Mouse (Mus musculus): Measurements from ENCODE around the gene BC037034. TPM values are rescaled to one million over a fixed set of nuclear protein-coding genes. Genes with fewer than 3 reads are reported as not detected.

BC037034 gene
- total and polyA plus RNA-seq, 3 experiments: 4.5 to 15.4 (median 11.2) TPM

DNA sequence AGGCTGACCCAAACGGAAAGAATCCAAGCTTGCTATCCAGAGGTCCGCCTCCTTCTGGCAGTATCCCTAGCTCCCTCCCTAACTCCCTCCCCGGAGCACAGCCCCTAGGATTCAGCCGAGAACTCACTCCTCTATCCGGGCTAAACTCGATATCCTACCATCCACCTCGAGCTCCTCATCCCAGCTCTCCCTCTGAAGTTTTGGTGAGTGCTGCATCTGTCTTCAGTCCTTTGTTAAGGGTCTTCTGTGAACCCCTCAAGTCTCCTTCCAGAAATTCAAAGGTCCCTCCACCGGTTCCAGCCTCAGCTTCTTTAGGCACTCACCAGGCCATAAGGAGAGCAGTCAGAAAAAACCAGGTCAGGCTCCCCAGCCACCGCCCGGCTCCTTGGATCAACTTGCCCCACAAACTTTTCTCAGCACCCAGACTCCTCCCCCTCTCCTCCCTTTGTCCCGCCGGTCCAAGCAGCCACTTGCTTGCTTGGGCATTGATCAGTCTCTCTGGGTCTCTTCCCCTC lies 8.6 kb upstream of the BC037034 start, which contains the start of gene Gal3st4:
Gal3st4 (minus strand) TSS at position 432 of the 515 bp plus-strand sequence.
- in situ Hi-C loops (cut with MboI; ENCODE audit: low pct_ligation_motif_present, low pct_unique_long_range_greater_than_20kb, low sequenced_read_pairs): no loop called here

GRCm38 (mm10) chr5:138271232-138271631 lies 7.4 kb upstream of the BC037034 start:
- dilution Hi-C loops (cut with MboI; ENCODE audit: extremely low pct_ligation_motif_present, extremely low pct_unique_long_range_greater_than_20kb, low sequenced_read_pairs): no loop called here
- Histone ChIP-seq H3K27me3 (replicated peaks) (peaks cover 27% of the 10 kb centered on the region), H3K9ac (ENCODE audit: insufficient read depth, low read depth) (no peak overlapping the region), H3K36me3 (replicated peaks in 1 of 2; ENCODE audit: control insufficient read depth in 1 of 2, insufficient read depth in 1 of 2, low read length in 1 of 2) (peaks cover 0 to 17% of the 10 kb centered on the region in 2 experiments), H3K27ac (ENCODE audit: insufficient read depth, low read depth) (no peak overlapping the region), H3K9me3 (replicated peaks; ENCODE audit: low read length) (no peaks in the 10 kb centered on the region), H3K79me2 (replicated peaks; ENCODE audit: control insufficient read depth, extremely low read depth, insufficient read depth, poor library complexity, severe bottlenecking) (no peaks in the 10 kb centered on the region), H3K4me2 (ENCODE audit: insufficient read depth, low read depth, poor library complexity, severe bottlenecking) (no peak overlapping the region), H3K4me1 (ENCODE audit: control insufficient read depth in 1 of 2, insufficient read depth in 2 of 2) (peaks cover 0 to 5% of the 10 kb centered on the region in 2 experiments; a peak in 2 of 4 replicates), H3K4me3 (replicated peaks in 1 of 3; ENCODE audit: low read depth in 2 of 3, low read length in 2 of 3, poor library complexity in 1 of 3) (no peak overlapping the region)
- DNase-seq (ENCODE audit: extremely low read depth): no peak
- in situ Hi-C loops (cut with MboI; ENCODE audit: low pct_ligation_motif_present, low pct_unique_long_range_greater_than_20kb, low sequenced_read_pairs): no loop called here
- TF ChIP-seq KAT2A (IDR thresholded peaks at IDR 0.05; ENCODE audit: insufficient replicate concordance, low read length) (no peak), MEF2A (IDR thresholded peaks at IDR 0.05; ENCODE audit: borderline replicate concordance, low read depth, low read length) (no peak), JUN (IDR thresholded peaks at IDR 0.05; ENCODE audit: insufficient read depth, low read depth, low read length) (no peak), ETS1 (conservative IDR thresholded peaks at IDR 0.05; ENCODE audit: low read depth, low read length) (no peak), MAX (IDR thresholded peaks at IDR 0.05; ENCODE audit: low read length) (no peak), USF1 (IDR thresholded peaks at IDR 0.05; ENCODE audit: low read depth, low read length) (no peak), CTCF (conservative IDR thresholded peaks at IDR 0.05 in 1 of 2, IDR thresholded peaks at IDR 0.05 in 1 of 2; ENCODE audit: low read depth in 2 of 2, low read length in 2 of 2) (no peak), SMC3 (IDR thresholded peaks at IDR 0.05; ENCODE audit: low read depth, low read length) (no peak), MAZ (IDR thresholded peaks at IDR 0.05; ENCODE audit: low read depth, low read length) (no peak), EP300 (IDR thresholded peaks at IDR 0.05; ENCODE audit: low read length) (no peak), HCFC1 (IDR thresholded peaks at IDR 0.05; ENCODE audit: low read depth, low read length) (no peak), NRF1 (IDR thresholded peaks at IDR 0.05; ENCODE audit: low read depth, low read length) (no peak), USF2 (conservative IDR thresholded peaks at IDR 0.05; ENCODE audit: low read depth, low read length) (no peak), ELF1 (IDR thresholded peaks at IDR 0.05; ENCODE audit: low read depth, low read length) (no peak), CHD2 (IDR thresholded peaks at IDR 0.05; ENCODE audit: low read length) (no peak), POLR2AphosphoS2 (IDR thresholded peaks at IDR 0.05; ENCODE audit: low read depth, low read length) (no peak), MAFK (IDR thresholded peaks at IDR 0.05; ENCODE audit: insufficient replicate concordance, low read length) (no peak), RAD21 (IDR thresholded peaks at IDR 0.05; ENCODE audit: low read depth, low read length) (no peak), CHD1 (IDR thresholded peaks at IDR 0.05; ENCODE audit: low read depth, low read length) (no peak), ZKSCAN1 (IDR thresholded peaks at IDR 0.05; ENCODE audit: borderline replicate concordance, low read depth, low read length) (no peak)

More for the DNA sequence above, 8.6 kb upstream of the BC037034 start, which contains the start of gene Gal3st4:
- peaks cover 0 to 5% of the 10 kb centered on the region in 2 experiments for H3K36me3 ChIP-seq (replicated peaks in 1 of 2; ENCODE audit: control insufficient read depth in 1 of 2, insufficient read depth in 1 of 2, low read length in 1 of 2)
- H3K4me3 ChIP-seq (replicated peaks in 1 of 3; ENCODE audit: low read depth in 2 of 3, low read length in 2 of 3, poor library complexity in 1 of 3): no peak within 1 kb of the TSS
- no peak within 1 kb of the TSS for H3K9ac ChIP-seq (ENCODE audit: insufficient read depth, low read depth)
- H3K4me2 ChIP-seq (ENCODE audit: insufficient read depth, low read depth, poor library complexity, severe bottlenecking): no peak within 1 kb of the TSS
- peaks cover 27% of the 10 kb centered on the region for H3K27me3 ChIP-seq (replicated peaks)
- H3K4me1 ChIP-seq (ENCODE audit: control insufficient read depth in 1 of 2, insufficient read depth in 2 of 2): peaks cover 0 to 5% of the 10 kb centered on the region in 2 experiments; a peak in 2 of 4 replicates
- no peaks in the 10 kb centered on the region for H3K9me3 ChIP-seq (replicated peaks; ENCODE audit: low read length)
- no peaks in the 10 kb centered on the region for H3K79me2 ChIP-seq (replicated peaks; ENCODE audit: control insufficient read depth, extremely low read depth, insufficient read depth, poor library complexity, severe bottlenecking)
- dilution Hi-C loops (cut with MboI; ENCODE audit: extremely low pct_ligation_motif_present, extremely low pct_unique_long_range_greater_than_20kb, low sequenced_read_pairs): no loop called here
- H3K27ac ChIP-seq (ENCODE audit: insufficient read depth, low read depth): no peak within 1 kb of the TSS
- TF ChIP-seq KAT2A (IDR thresholded peaks at IDR 0.05; ENCODE audit: insufficient replicate concordance, low read length) (no peak), SMC3 (IDR thresholded peaks at IDR 0.05; ENCODE audit: low read depth, low read length) (no peak), ZKSCAN1 (IDR thresholded peaks at IDR 0.05; ENCODE audit: borderline replicate concordance, low read depth, low read length) (no peak)
- DNase-seq (ENCODE audit: extremely low read depth): no peak

Measured in CH12.LX (cell line).